Mouse (Mus musculus) lung, embryonic 15.5 days (tissue): ENCODE results near the gene Ms4a4b. TPM values are rescaled to one million over a fixed set of nuclear protein-coding genes. Genes with fewer than 3 reads are reported as not detected.

Experiments
- polyA plus RNA-seq: library from polyadenylated mRNA; unstranded; fragments of >200 nt; fragmentation: Nextera tagmentation; extraction: Ambion mirVana; gene quantifications from 2 replicates; pipeline ENCODE4 v1.2.1, GENCODE M21; 2015

Ms4a4b gene
- polyA plus RNA-seq, 1 experiment from 2014 or later: 0.69 TPM

Other genes with a start within 250 kb of the Ms4a4b start
- not detected in 2 replicates for gene Ms4a13, start 246.8 kb upstream of the Ms4a4b start, polyA plus RNA-seq
- not detected in 2 replicates for gene Ms4a12, start 211.1 kb upstream of the Ms4a4b start, polyA plus RNA-seq
- not detected in 2 replicates for gene Ms4a1, start 177.3 kb upstream of the Ms4a4b start, polyA plus RNA-seq
- not detected in 2 replicates for gene Ms4a5, start 159.7 kb upstream of the Ms4a4b start, polyA plus RNA-seq
- 0.05 and 0.06 TPM in 2 replicates for gene Ms4a14, start 129.1 kb upstream of the Ms4a4b start, polyA plus RNA-seq
- gene Ms4a7, start 107.4 kb upstream of the Ms4a4b start, polyA plus RNA-seq: 4.4 and 4.6 TPM in 2 replicates
- 4.6 and 6.4 TPM in 2 replicates for gene Ms4a4a, start 68.0 kb upstream of the Ms4a4b start, polyA plus RNA-seq
- gene Ms4a4c, start 38.8 kb upstream of the Ms4a4b start, polyA plus RNA-seq: 1.2 and 1.9 TPM in 2 replicates
- gene Ms4a6c, start 25.8 kb downstream of the Ms4a4b start, polyA plus RNA-seq: 6.0 and 7.9 TPM in 2 replicates
- gene Gm8369, start 42.4 kb downstream of the Ms4a4b start, polyA plus RNA-seq: 0.22 TPM in 1 of 2 replicates, not detected in the other
- 4.9 and 7.1 TPM in 2 replicates for gene Ms4a6b, start 73.0 kb downstream of the Ms4a4b start, polyA plus RNA-seq
- 1.2 and 1.4 TPM in 2 replicates for gene Ms4a4d, start 93.2 kb downstream of the Ms4a4b start, polyA plus RNA-seq
- 4.6 and 6.4 TPM in 2 replicates for gene Ms4a6d, start 161.3 kb downstream of the Ms4a4b start, polyA plus RNA-seq
- 0.17 and 0.23 TPM in 2 replicates for gene Ms4a2, start 180.2 kb downstream of the Ms4a4b start, polyA plus RNA-seq
- 0.19 TPM in 1 of 2 replicates, not detected in the other for gene Ms4a3, start 197.3 kb downstream of the Ms4a4b start, polyA plus RNA-seq
- not detected in 2 replicates for gene Oosp2, start 217.0 kb downstream of the Ms4a4b start, polyA plus RNA-seq
- not detected in 2 replicates for gene Oosp1, start 247.6 kb downstream of the Ms4a4b start, polyA plus RNA-seq